Mouse (Mus musculus): Measurements from ENCODE around the gene Tha1.
"Not testable (repeated sequence)": the region's sequence is repeated elsewhere in the genome, so short reads cannot be mapped to it uniquely, and the experiment has no call there.

Gene Tha1

DNA sequence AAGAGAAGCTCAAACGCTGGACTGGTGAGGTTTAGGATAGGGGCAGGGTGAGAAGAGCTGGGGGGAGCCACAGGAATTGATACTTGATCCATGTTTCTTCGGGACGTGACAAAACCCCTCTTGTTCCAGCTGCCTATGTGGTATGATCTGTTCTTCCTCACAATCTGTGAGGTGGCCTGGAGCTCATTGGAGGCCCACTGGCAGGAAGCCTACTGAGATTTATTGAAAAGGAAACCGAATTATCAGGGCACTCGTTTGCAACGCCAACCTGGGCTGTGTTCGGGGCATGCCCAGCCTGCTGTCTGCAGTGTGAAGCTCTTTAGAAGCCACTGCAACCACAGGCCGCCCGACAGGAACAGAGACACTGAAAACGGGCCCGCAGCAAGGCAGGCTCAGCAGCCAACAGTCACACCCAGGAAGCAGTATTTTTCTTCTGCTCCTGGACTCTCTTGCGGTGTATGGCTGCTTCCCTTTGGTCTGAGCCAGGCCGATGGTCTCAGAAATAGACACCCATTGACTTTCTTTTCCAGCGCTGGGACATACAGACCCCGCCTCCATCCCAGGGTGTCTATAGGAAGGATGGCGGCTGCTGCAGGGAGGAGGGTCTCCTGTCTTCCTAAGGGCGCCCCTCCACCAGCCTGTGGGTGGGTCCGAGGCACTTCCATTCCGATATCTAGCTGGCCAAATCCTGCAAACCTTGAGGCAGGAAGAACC lies 24.9 kb downstream of the Tha1 start:
- no peak for DNase-seq

GRCm38 (mm10) chr11:117847593-117848215 lies 25.6 kb downstream of the Tha1 start:
- DNase-seq = no peak

DNA sequence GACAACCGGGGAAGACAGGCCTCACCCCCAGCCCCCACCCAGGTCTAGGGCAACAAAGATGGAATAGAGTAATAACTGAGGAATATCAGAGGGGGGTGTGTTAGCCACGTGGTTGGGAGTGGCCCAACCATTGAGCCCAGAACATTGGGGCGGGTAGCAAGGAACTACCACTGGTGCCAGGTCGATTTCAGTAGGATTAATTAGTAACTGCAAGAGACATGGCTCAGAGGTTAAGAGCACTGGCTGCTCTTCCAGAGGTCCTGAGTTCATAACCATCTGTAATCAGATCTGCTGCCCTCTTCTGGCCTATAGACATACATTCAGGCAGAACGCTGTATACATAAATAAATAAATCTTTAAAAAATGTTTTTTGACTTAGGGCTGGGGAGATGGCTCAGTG lies 26.6 kb downstream of the Tha1 start:
- no peak for DNase-seq

DNA sequence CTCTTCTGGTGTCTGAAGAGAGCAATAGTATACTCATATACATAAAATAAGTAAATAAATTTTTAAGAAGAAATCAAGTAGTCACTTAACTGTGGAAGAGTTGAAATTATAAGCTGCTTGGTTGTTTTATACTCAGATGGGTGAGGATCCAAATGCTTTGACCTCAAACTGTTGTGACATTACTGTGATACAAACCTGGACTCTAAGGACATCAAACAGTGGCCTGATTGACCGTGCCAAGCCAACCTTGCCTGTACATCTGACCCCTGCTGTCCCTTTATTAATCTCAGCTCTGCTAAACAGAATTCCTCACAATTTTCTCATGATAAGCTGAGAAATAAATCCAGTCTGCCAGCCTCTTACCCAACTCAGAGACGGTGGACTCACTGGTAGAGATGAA lies 27.6 kb downstream of the Tha1 start:
- no peak for DNase-seq

- DNase-seq = no peak
These were observed 28.3 kb downstream of the Tha1 start for GRCm38 (mm10) chr11:117844997-117845396.

DNA sequence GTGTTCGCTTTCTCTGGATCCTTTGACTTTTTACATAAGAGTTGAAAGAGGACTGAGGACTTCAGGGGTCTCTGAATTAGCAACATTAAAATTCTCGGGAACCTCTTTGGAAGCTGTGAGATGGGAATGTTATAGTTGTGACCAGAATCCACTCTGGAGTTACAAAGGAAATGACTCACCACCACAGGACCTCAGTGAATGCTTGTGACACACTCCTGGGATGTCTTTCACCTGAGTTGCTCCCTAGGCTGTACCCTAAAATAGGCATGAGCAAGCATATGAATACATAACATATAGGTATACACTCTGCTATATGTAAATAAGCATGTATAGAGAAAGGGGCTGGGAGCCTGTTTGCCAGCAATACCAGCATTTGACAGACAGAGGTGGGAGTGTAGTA lies 29.8 kb downstream of the Tha1 start:
- DNase-seq = no peak

- no peak for DNase-seq
These were observed 32.4 kb downstream of the Tha1 start for GRCm38 (mm10) chr11:117840910-117841309.

GRCm38 (mm10) chr11:117839021-117839420 lies 34.3 kb downstream of the Tha1 start:
- DNase-seq = no peak

- no peak for DNase-seq
These were observed 34.7 kb downstream of the Tha1 start for GRCm38 (mm10) chr11:117838572-117838971.

DNA sequence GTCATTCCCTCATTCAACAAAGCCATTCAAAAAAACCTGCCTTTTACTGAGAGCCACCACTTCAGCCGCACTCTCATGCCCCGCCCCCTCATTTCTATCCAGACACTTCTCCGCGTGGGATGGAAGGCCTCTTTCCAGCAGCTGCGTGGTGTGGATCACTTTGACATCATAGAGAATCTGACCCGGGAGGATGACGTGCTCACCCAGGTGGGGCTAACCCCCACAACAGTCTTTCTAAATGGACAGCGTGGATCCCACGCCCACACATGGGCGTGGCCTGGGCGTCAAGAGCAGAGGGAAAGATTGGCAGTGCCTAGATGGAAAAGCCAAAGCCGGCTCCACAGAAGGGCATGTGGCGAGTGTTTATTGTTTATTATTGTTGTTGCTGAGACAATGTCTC lies 37.0 kb downstream of the Tha1 start:
- DNase-seq = peak; percentile 41

DNA sequence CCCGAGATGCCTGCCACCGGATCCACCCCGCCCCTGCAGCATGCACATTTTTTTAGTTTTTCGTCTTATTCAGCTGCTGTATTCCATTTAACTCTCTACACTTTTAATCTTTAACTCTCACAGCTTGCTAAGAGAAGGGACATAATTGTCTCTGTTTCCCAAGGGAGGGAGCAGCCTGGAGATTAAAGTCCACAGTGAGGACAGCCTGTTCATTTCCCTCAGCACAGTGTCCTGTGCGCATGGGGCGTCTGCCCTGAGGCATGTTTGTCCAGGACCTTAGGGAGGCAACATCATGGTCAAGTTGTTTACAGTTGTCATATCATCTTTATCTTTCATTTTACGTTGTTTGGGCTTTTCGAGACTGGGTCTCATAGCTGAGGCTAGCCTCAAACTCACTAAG lies 39.2 kb downstream of the Tha1 start:
- DNase-seq = no peak

DNA sequence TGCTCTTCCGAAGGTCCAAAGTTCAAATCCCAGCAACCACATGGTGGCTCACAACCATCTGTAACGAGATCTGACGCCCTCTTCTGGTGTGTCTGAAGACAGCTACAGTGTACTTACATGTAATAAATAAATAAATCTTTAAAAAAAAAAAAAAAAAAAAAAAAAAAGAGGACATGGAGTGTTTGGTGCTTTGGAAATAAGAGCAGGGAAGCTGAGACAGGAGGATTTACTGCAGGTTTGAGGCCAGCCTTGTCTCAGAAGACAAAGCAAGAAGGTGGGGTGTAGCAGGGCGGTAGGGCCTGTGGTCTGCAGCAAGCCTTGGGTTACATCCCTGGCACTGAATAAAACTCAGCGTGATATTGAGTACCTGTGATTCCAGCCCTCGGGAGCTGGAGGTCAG lies 39.8 kb downstream of the Tha1 start:
- DNase-seq = not testable (repeated sequence)

DNA sequence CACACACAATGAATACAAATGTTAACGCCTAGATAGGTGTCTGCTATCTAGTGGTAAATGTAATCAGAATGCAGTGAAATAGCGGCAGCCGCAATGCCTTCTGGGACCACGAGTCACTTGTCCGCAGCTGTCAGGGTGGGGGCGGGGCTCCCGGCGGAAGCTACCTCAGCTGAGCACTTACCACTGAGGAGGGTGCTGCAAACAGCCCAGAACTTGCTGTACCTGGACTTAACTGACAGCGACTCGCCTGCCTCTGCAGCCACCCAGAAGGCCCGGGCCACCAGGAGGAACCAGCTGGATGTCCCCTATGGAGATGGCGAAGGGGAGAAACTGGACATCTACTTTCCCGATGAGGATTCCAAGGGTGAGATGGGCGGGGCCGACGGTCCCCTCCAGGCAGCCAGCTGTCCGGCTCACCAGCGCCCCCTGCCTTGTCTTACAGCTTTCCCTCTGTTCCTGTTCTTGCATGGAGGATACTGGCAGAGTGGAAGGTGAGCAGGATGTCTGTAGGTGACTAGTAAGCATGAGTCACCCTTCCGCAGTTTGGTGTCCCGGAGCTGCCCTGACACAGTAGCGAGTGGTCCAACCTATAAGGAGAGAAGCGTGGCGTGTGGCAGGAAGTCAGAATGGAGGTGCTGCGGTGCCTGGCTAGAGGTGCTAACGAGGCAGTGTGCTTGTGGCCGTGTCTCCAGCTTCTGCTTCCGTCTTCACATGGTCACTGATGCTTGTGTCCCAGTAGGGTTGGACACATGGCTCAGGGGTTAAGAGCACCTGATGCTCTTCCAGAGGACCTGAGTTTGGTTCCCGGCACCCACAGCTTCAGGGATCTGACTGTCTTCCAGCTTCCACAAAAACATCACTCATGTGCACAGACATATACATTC lies 41.0 kb downstream of the Tha1 start:
- DNase-seq = peak; percentile 86

GRCm38 (mm10) chr11:117830401-117830800 lies 42.9 kb downstream of the Tha1 start:
- DNase-seq = peak; percentile 36

DNA sequence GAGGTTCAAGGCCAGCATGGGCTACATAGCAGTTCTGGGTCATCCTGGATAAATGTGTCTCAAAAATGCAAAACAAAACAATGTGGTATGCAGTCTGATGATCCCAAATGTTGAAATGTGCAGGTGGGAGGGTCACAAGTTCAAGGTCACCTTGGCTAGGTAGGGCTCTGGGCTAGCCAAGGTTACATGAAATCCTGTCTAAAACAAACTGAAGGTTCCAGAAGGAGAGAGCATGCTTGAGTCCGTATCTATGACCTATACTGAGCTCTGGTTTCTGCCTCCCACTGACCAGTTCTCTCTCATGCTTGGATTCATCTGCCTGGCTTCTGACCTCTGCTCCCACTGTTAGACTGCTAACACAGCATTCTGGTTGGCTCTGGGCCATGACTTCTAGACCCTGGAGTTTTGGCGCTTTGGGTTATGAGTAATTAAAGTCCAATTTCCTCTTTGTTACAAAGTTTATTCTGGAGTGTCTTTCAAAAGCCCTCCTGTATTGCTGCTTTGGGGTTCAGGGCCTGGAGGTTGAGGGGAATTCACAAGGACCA lies 43.5 kb downstream of the Tha1 start:
- peak; percentile 37 for DNase-seq

- DNase-seq = peak; percentile 37
These were observed 44.2 kb downstream of the Tha1 start for GRCm38 (mm10) chr11:117828888-117829604.

DNA sequence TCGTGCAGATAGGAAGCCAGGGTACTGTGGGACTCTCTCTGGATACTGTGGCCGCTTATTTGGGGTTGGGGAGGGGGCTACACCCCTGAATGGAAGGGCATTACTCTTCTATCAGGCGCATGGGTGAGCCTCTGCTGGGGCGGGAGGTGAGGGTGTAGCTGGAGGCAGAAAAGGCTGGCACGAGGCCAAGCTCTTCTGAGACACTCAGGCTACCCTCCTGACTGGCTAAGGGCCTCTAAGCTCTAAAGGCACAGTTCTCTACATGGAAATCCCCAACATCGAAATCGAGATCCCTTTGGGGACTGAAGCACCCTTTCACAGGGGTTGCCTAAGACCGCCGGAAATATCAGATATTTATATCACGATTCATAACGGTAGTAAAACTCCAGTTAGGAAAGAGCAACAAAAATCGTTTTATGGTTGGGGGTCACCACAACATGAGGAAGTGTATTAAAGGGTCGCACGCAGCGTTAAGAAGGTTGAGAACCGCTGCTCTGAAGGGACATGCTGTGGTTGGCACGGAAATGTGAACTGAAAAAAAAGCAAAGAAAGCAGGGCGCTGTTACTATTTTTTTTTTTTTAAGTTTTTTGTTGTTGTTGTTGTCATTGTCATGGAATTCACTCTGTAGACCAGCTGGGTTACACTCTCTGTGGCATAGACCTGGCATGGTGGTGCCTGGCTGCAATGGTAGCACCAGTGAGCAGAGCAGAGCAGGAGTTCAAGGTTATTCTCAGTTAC lies 45.0 kb downstream of the Tha1 start:
- DNase-seq = peak; percentile 65

DNA sequence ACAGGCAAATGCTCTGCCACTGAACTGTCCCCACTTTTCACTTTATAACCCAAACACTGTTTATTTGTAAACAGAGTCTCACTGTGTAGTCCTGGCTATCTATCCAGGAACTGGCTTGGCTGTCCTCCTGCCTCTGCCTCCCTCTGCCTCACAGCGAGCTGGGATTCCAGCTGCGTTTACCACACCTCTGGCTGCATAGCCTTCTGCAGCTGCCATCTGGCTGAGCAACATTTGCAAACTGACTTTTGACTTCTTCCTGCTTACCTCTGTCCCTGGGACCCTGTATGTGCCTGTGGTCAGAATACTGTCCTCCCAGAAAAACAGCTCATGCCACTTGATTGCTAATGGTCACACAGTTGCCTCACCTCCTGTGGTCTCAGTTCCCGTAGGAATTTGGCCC lies 45.9 kb downstream of the Tha1 start:
- DNase-seq = no peak

- no peak for DNase-seq
These were observed 46.4 kb downstream of the Tha1 start for GRCm38 (mm10) chr11:117826916-117827315.

DNA sequence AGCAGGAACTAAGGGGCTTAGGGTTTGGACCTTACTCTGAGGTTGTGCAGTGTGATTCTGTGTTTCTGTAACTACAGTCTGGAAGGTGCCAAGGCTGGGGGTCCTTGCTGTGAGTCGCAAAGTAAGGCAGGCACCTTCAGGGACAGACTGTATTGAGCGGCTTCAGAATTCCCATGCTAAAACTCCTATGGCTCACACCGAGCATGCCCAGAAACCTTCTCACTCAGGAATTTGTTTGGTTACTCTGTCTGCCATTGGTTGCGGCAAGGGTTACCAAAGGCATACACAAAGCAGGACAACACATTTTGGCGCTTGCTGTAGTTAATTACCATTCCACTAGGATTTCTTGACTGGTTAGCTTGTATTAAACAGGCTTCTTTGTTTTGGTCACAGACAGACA lies 47.1 kb downstream of the Tha1 start:
- no peak for DNase-seq

DNA sequence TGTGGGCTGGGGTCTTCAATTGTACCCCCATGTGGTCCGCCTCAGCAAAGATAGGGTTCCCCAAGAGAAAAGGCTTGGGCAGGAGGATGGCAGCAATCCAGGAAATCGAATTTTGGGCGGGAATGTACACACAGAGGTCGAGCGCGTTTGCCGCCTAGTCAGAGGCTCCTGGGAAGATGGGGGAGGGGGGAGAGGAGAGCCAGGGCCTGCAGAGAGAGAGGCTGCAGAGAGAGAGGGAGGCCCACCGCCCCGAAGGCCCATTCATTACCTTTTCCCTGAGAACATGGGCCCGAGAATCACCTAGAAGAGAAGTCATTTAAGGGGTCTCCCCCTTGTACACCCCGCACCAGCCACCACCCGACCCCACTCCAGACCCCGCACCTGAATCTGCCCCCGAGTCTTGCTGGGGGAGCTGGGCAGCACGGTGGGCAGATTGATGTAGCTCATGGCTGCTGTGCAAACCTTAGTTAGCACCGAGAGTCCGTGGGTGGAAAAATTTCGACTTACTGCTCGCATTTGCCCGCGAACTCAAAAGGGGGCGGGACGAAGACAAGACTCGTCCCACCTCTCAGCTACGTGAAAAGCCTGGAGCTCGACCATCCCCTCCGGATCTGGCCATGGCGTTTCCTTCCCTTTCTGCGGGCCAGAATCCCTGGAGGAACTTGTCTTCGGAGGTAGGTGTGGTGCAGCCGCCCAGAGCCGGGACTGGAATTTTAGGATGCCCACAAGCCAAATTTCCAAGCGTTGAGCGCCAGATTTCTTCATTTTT lies 47.8 kb downstream of the Tha1 start, which contains the start of the genes Afmid and Tk1:
Gene Afmid, plus strand, starts transcription at position 592 of the 769 bp plus-strand sequence.
Gene Tk1, minus strand, starts transcription at position 760 of the 769 bp plus-strand sequence.
- DNase-seq = peak; percentile 73

Data from lung, postnatal 14 days (tissue).